In the genomic region with DNA sequence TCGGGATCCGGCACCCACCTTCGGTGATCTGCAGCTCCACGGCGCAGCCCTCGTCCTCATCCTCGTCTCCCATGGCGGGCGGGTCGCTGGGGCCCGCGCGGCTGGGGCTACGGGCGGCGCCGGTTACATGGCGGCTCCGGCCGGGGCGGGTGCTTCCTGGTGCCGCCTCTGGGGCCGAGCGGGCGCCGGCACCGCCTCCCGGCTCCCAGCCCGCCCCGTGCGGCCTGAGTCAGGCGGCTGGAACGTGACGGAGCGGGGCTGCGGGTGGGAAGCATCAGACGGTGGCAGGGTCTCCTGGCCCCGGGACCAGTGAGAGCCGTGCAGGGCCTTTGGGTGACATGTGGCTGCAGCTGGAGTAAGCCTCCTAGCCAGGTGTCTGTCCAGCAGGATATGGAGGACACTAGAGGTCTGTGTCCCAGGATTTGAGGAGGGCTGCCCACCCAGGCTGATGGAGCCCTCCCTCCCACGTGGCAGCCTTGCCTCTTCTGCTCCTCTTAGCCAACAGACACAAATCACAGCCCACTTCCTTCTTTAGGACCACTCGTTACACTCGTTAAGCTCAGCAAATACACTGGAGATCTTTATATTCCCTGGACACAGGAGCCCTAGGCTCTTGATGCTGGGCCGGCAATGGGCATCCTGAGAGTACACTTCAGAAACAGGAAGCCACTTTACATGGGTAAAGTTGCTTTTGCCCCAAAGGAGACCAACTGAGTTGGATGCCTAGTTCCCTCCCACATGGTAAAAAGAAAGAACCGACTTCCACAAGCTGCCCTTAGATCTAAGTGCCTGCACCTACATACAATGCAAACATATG, we compare ENCODE assay signal across 7 mouse cellular contexts. TPM values are rescaled to one million over a fixed set of nuclear protein-coding genes. Genes with fewer than 3 reads are reported as not detected.
A peak's percentile ranks its signal among the peaks of the same experiment; 100 is the strongest.
DNase-seq lines count a peak whose midpoint lies in the region; ATAC-seq and TF ChIP-seq lines count a peak whose summit lies in the region.

A gene (minus strand): TSS at position 162 of the 817 bp plus-strand sequence.

- under 1% methylated on average over 25 of the region's 44 CpGs for WGBS in macrophage (ENCODE audit: missing documents)

- peak within 1 kb of the TSS; percentile 79 for H3K27ac ChIP-seq in cortical plate, adult 2 months (ENCODE audit: insufficient read depth, low read length)
- H3K27ac ChIP-seq in macrophage = peak within 1 kb of the TSS; percentile 69

- peak; percentile 35; the same call in 1 of the 2 replicates for TF ChIP-seq POLR2A in cortical plate, adult 2 months (IDR thresholded peaks at IDR 0.05; ENCODE audit: extremely low read depth, insufficient read depth, low read length)

- ATAC-seq in activated CD4-positive, CD25-positive, alpha-beta regulatory T cell, adult 4 months = peak; percentile 58

- peak; percentile 71 for DNase-seq in gastrocnemius, postnatal 25 days
- DNase-seq in induced T-regulatory cell, adult 2 months (ENCODE audit: low read depth) = peak; percentile 72
- peak; percentile 56 to 58 for DNase-seq in left cerebral cortex, adult 8-10 months (ENCODE audit: low spot score in 2 of 2)
- peak; percentile 58 to 63 for DNase-seq in right cerebral cortex, adult 2 months (ENCODE audit: low spot score in 2 of 2)

- TF ChIP-seq CTCF in cortical plate, adult 2 months (IDR thresholded peaks at IDR 0.05; ENCODE audit: extremely low read depth, insufficient read depth, low read length) = no peak

- peak within 1 kb of the TSS; percentile 97 for H3K4me3 ChIP-seq in cortical plate, adult 2 months (ENCODE audit: insufficient read depth, low read length)
- peak within 1 kb of the TSS; percentile 65 for H3K4me3 ChIP-seq in macrophage (ENCODE audit: inconsistent target)

- H3K4me1 ChIP-seq in cortical plate, adult 2 months (ENCODE audit: control insufficient read depth, insufficient read depth, low read length) = no peaks in the 10 kb centered on the region

- H3K79me2 ChIP-seq in macrophage (ENCODE audit: inconsistent target) = peaks cover 12% of the 10 kb centered on the region; the same call in 1 of the 2 replicates

- peaks cover 47% of the 10 kb centered on the region for H3K36me3 ChIP-seq in macrophage (ENCODE audit: inconsistent target)

RNA-seq across cellular contexts. Expression of the gene that starts here (rescaled TPM):
- 1 to 10 TPM; 6.2 to 9.2 TPM for polyA plus RNA-seq in activated CD4-positive, CD25-positive, alpha-beta regulatory T cell, adult 4 months (2017; shearing (Covaris generic))
- 39.3 and 39.9 TPM in 2 replicates for polyA plus RNA-seq in cortical plate, adult 2 months (2012; rRNA removed)
- total RNA-seq in gastrocnemius, postnatal 25 days (2021) = 1 to 10 TPM; 6.7 to 7.2 TPM
- 10 to 100 TPM; 41.9 to 59.0 (median 49.0) TPM for total RNA-seq in left cerebral cortex, adult 8-10 months (2022)
- 100 to 1,000 TPM in 3 of 26 experiments, 10 to 100 TPM in 23; 20.7 to 276 (median 45.8) TPM for total RNA-seq in macrophage (2018; cell fraction: chromatin; rRNA removed)
- total RNA-seq in macrophage (2018; cell fraction: cytosol; rRNA removed) = 10 to 100 TPM; 20.8 to 44.8 (median 28.9) TPM
- total RNA-seq in macrophage (2018; cell fraction: nucleus; rRNA removed) = 10 to 100 TPM; 18.4 to 95.2 (median 38.5) TPM
- 15.5 to 39.8 TPM (median 30.3 TPM) in 3 replicates for polyA plus RNA-seq in macrophage (2018)

Comparison
In these comparisons a context has a peak if more than half of its experiments do, and no peak if none do; other contexts are left out.
1. Peak in every context shown above with its lines: DNase-seq, ATAC-seq, H3K4me3 ChIP-seq and H3K27ac ChIP-seq.
2. RNA of the gene that starts here (total RNA-seq): 41.9 to 59.0 TPM in left cerebral cortex, adult 8-10 months; 6.7 to 7.2 TPM in gastrocnemius, postnatal 25 days; every median in the first group is over 4 times any median in the second.